Mouse (Mus musculus): ENCODE data around the gene Gm49398.

Gm49398 gene

GRCm38 (mm10) chr13:61288739-61289138 is at the start of gene Gm49398:
Gene Gm49398, minus strand, starts transcription at chr13:61288839.
- in situ Hi-C loops (cut with MboI, MseI) = loop anchor here (5.0 kb wide), 1 partner anchor 86 kb away; the partner anchor contains the start of gene Cts6

- in situ Hi-C loops (cut with MboI, MseI) = no loop called here
Measured at GRCm38 (mm10) chr13:61255258-61255657, 33.4 kb downstream of the Gm49398 start, which contains the start of gene Cts8. Gene Cts8, minus strand, starts transcription at chr13:61255358.

- in situ Hi-C loops (cut with MboI, MseI) = no loop called here
Measured at GRCm38 (mm10) chr13:61241076-61241947, 47.3 kb downstream of the Gm49398 start.

GRCm38 (mm10) chr13:61203310-61203709 is 85.3 kb downstream of the Gm49398 start, which contains the start of gene Cts6:
Gene Cts6, minus strand, starts transcription at chr13:61203410.
- in situ Hi-C loops (cut with MboI, MseI) = loop anchor here (5.0 kb wide), 1 partner anchor 84 kb away; the partner anchor contains the start of gene Gm49398
